Mouse (Mus musculus): ENCODE results near the gene Tmem107.
A peak's percentile ranks its signal among the peaks of the same experiment; 100 is the strongest.

The Tmem107 gene

DNA sequence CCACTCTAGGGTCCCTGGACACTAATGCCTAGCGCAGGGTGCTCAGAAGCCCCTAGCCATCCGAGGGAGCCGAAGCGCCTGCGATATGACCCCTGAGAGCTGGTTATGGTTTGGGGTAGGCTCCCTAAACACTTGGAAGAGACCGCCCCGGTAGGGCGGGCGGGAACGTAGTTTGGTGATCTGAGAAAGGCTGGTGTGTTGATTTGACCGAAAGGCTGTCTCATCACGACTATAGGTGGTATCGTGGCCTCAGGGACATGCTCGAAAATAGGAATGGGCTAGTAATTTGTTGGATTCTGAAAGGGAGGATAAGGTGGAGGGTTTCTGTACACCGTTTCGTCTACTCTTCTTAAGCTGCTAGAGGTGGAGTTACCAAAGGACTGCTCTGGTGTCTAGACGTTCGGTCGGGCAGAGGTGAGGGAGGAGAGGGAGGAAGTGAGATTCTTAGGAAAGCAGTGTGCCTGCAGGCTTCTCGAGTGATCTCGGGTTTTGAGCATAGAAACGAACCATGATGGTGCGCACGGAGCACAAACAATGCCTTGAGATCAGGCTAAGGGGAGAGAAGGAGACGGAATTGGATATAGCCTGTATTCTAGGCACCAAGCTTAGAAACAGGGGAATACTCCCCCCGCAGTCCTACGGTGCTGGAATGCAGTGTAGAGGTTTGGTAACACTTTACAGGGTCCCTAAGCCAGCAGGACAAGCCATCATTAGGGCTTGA is 25.1 kb downstream of the Tmem107 start:
- DNase-seq = peak; percentile 69

DNA sequence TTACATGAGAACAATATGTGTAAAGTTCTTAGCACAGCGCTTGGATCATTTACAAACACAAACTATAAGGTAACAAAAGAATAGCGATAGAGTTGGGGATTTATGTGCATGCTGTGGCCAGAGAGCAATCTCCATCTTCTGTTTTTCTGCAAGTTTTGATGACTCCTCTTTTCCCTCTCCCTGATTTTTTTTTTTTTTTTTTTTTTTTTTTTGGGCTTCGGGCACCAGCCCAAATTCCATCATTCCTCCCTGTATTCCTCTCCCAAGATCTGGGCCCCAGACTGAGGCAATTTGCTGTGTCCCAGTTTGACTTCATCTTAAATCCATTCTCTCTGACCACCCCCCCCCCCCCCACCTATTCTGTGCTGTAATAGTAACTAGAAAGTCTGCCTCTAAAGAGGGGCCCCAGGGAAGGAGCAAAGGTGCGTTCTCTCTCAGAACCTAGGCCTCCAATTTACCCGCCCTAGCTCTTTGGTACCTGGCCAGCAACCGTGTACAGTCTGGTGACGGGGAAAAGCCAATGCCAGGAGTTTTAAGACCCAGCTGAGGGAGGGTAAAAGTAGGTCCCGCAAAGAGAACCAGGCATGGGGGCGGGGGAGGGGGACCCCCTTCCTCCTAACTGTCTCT is 25.9 kb downstream of the Tmem107 start:
- DNase-seq = no peak

DNA sequence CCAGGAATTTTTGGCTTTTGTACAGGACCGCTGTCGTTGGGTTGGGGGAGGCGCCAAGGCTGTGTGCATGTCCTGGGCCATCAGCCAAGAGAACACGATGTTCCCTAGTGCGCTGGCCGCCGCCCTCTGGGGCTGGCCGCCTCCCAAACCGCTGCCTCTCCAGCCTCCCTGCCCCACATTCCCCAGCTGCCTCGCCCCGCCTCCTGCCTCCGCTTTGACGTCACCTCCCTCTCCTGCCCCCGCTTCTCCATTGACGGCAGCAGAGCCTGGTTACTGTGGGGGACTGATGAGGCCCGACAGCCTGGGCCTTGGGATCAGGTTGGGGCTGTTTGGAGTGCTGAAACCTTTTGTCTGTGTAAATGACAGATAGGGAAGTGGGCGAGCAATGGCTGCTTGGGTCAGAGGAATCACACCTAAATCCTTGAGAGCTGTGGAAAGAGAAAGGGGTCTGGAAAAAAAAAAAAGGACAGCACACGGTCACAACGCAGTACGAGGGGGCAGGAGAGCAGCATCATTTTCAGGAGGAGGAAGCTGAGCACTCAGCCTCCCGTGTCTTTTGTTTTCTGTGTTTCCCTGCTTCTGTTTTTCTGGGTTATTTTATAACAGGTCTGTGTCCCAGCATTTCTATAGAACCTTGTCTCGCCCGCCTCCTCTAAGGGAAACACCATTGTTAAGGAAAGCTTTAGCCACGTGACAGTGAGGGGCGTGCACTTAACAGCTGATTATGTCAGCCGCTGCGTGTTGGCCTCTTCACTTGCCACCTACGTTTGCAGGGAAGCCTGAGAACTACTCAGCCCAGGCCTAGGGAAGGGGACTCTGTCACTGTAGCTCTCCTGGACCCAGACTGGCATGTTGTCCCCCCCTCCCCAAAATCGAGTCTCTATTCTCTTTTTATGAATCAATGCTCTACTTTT is 26.6 kb downstream of the Tmem107 start:
- peak; percentile 100 for DNase-seq

DNA sequence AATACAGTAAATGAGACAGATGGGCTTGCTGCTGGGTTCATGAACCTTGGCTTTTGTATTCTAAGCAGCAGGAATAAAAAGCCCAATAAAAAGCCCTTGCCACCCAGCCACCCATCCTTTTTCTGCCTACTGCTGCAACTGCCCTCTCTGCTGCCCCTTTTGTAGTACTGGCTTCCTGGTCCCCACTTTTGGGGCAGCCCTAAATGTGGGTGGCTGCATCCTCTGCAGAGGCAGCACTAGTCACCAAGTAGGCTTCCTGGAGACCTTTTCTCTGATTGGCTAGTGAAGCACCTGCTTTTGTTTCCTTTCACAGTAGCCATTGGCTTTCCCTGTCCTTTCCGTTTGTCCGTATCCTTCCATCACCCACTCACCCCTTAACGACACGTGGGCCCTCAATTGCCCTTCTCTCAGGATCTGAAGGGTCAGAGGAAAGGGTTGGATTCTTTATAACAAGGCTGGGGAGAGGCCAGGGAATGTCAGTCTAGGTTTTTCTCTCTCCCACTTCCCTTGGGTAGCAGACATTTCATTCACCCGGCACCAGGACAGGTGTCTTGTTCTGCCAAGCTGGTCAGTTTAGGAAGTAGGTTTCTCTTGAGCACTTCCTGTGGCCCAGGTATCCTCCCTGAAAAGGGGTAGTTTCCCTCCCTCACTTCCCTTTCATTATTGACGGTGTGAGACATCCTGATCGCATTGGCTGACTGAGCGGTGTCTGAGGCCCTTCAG is 27.6 kb downstream of the Tmem107 start:
- no peak for DNase-seq

DNA sequence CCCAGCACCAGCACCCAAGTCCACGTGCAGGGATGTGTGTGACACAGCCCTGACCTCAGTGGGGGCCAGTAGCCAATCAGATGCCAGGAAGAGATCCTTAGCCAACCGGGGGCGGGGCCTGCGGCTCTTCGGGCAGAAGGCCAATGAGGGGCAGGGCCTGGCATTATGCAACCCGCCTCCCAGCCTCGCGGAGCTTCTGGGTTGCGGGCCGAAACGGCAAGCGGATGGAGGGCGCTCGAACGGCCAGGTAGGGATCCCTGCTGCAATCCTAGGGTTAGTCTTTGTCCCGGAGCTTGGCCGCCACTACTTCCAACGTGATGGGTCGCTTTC is 28.1 kb downstream of the Tmem107 start:
- DNase-seq = peak; percentile 99

DNA sequence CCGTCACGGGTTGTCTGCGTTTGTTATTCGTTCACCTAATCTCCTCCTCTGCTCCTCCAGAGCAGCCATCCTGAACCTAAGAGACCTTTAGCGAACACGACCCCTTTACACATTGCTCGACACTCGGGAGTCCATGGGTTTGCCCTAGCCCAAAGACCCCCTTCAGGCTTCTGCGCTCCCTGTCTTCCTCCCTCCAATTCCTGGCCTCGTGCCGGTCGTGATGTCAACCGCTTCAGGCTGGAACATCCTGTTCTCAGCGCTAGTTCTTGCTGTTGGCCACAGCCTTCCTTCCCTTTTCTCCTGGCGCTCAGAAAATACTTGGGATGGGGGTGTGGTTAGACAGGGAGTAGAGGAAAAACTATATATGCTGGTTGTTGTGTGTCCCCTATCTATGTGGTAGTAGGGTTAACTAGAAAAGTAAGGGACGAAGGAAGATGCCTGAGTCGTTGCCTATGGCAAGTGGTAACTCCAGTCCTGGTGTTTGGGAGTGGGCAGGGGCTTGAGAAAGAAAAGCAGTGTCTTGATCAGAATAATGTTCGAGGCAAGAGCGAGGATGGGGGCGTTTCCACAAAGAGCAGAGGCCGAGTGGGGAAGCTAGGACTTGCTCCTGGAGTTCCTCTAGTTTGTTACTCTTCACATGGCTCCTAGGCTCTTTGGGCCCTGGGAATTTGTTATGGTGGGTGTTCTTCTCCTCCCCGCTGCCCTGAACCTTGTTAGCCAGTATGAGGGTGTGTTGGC is 28.7 kb downstream of the Tmem107 start:
- DNase-seq = peak; percentile 97

DNA sequence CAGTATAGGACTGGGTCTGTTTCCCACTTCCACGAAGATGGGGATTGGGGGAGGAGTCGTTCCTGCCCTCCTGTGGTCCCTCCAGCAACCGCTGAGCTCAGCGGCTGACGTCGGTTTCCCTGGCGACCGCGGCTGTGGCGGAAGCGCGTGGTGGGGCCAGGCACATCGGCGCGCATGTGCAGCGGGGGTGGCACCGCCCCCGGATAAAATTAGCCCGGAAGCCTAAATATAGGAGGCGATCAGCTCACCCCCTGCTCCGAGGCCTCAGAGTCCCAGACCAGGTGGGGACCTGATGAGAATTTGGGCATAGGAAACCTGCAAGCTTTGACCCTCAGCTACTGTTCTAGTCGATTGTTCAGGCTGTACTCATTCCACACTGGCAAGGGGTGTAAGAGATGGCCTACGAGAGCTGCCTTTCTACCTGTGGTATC is 29.3 kb downstream of the Tmem107 start:
- peak; percentile 97 for DNase-seq

DNA sequence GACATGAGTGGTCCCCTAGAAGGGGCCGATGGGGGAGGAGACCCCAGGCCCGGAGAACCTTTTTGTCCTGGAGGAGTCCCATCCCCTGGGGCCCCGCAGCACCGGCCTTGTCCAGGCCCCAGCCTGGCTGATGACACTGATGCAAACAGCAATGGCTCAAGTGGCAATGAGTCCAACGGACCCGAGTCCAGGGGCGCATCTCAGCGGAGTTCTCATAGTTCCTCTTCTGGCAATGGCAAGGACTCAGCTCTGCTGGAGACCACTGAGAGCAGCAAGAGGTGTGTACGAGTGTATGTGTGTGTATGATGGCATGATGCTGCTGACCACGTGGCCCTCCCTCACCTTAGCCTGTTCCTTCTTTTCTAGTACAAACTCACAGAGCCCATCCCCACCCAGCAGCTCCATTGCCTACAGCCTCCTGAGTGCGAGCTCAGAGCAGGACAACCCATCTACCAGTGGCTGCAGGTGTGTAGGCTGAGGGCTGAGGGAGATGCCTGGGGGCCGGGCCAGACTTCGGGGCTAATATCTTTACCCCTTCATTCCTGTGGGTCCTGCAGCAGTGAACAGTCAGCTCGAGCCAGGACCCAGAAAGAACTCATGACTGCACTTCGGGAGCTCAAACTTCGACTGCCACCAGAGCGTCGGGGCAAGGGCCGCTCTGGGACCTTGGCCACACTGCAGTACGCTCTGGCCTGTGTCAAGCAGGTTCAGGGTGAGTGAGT is 30.2 kb downstream of the Tmem107 start:
- DNase-seq = no peak

DNA sequence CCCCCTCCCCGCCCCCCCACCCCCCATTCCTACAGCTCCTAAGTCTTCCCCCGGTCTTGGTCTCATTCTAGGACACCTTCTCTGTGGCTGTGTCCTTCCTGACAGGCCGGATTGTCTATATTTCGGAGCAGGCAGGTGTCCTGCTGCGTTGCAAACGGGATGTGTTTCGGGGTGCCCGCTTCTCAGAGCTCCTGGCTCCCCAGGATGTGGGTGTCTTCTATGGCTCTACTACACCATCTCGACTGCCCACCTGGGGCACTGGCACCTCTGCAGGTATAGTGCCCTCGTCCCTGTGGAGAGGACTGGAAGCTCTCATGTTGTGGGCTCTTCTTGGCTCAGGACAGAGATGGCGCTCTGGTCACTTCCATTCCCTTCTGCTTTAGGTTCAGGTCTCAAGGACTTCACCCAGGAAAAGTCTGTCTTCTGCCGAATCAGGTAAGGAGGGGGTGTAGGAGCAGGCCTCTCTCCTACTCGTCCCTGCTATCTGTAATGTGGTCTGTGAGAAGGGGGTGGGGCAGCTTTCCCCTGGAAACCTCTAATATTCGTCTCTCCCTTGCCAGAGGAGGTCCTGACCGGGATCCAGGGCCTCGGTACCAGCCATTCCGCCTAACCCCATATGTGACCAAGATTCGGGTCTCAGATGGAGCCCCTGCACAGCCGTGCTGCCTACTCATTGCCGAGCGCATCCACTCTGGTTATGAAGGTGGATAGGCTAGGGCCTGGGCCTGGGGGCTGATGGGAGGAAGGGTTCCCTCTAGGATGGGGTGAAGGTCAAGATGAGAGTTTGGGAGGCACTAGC is 31.2 kb downstream of the Tmem107 start:
- no peak for DNase-seq

DNA sequence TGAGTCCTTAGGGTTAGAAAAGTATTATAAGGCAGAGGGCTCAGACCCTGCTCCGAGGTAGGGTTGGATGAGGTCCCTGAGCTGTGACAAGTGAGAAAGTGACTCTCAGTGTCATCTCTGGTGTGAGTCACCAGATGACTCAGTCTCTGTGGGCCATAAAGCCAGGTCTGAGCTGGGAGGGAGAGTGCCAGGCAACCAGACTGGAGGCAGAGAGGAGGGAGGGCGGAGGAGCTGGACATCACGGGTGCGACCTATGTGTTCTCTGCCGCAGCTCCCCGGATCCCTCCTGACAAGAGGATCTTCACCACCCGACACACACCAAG is 31.8 kb downstream of the Tmem107 start:
- peak; percentile 6 for DNase-seq

DNA sequence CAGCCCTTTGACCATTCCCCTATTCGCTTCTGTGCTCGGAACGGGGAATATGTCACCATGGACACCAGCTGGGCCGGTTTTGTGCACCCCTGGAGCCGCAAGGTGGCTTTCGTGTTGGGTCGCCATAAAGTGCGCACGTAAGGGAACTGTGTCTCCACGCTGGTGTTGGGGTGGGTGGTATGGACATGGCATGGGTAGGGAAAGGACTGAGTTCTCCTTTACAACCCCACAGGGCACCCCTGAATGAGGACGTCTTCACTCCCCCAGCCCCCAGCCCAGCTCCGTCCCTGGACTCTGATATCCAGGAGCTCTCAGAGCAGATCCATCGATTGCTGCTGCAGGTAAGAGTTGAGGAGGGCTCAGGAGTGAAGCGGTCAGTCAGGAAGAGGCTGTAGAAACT is 32.5 kb downstream of the Tmem107 start:
- no peak for DNase-seq

DNA sequence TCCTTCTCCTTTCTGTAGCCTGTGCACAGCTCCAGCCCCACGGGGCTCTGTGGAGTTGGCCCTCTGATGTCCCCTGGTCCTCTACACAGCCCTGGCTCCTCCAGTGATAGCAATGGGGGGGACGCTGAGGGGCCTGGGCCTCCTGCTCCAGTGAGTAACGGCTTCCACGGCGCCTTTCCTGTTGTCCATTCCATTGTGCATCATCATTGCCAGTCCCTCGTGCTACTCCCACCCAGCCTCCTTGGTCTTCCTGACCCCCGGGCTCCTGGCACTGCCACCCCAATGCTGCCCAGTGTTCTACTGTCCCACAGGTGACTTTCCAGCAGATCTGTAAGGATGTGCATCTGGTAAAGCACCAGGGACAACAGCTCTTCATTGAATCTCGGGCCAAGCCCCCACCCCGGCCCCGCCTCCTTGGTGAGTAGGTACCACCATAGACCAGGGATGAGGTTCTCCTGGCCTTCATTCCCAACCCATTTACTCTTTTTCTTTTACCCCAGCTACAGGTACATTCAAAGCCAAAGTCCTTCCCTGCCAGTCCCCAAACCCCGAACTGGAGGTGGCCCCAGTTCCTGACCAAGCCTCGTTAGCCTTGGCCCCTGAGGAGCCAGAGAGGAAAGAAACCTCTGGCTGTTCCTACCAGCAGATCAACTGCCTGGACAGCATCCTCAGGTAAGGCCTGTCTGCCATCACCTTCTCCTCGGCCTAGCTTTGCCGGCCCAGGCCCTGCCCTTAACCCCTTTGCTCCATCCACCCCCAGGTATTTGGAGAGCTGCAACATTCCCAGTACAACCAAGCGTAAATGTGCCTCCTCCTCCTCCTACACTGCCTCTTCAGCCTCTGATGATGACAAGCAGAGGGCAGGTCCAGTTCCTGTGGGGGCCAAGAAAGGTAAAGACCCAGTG is 33.2 kb downstream of the Tmem107 start:
- DNase-seq = no peak

DNA sequence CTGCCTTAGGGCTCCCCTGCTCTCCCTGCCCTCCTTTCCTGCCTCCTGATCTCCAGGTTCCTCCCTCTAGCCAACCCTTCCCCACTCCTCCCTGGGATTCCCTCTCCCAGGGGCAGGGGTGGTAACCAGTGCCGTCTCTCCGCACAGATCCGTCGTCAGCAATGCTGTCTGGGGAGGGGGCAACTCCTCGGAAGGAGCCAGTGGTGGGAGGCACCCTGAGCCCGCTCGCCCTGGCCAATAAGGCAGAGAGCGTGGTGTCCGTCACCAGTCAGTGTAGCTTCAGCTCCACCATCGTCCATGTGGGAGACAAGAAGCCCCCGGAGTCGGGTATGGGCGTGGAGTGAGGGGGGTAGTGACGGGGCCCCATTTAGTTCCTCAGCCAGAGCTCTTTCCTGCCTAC is 33.9 kb downstream of the Tmem107 start:
- DNase-seq = no peak

DNA sequence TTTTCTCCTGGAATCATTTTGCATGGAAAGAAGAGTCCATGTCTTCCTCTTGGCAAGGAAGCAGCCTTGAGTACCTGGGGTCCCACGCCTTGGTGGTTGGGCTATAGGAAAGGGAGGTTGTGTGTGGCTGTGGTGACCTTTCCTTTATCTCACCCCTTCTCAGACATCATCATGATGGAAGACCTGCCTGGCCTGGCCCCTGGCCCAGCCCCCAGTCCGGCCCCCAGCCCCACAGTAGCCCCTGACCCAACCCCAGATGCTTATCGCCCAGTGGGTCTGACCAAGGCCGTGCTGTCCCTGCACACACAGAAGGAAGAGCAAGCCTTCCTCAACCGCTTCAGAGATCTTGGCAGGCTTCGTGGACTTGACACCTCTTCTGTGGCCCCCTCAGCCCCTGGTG is 34.6 kb downstream of the Tmem107 start:
- no peak for DNase-seq

DNA sequence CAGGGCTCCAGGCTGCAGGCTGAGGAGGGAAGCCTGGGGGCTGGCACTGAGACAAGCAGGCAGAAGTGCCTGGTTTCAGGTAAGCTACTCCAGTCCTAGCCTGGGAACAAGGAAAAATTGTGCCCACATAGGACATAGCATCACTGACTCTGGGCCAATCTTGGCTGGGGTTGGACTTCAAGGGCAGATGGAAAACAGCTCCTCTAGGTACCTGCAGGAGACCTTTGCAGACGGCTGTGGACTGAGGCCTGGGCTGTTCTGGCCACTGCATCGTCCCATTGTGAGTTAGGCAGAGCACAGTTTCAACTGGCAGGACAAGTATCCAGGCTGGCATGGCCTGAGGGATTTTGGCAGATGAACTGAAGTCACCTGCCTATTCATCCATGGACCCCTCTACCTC is 35.2 kb downstream of the Tmem107 start:
- DNase-seq = no peak

DNA sequence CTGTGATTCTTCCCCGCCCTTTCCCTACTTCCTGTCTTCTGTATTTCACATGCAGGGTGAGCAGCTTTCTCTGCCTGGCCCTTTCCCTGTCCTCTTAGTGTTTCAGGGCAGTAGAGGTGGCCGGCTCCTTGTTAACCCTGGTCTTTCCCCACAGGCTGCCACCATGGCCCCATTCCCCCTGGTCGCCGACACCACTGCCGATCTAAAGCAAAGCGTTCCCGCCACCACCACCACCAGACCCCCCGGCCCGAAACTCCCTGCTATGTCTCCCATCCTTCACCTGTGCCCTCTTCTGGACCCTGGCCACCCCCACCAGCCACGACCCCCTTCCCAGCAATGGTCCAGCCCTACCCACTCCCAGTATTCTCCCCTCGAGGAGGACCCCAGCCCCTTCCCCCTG is 35.7 kb downstream of the Tmem107 start:
- DNase-seq = no peak

DNA sequence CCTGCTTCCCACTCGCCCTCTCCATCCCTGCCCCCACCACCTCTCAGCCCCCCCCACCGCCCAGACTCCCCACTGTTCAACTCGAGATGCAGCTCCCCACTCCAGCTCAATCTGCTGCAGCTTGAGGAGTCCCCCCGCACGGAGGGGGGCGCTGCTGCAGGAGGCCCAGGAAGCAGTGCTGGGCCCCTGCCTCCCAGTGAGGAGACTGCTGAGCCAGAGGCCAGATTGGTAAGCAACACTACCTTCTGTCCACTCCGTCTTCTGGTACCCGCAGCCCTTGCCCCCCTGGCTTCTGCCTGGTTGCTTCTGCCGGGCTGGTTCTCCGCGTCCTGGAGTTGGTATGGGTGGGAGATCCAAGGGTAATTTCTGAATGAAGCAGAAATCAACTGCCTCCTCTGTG is 36.2 kb downstream of the Tmem107 start:
- no peak for DNase-seq

DNA sequence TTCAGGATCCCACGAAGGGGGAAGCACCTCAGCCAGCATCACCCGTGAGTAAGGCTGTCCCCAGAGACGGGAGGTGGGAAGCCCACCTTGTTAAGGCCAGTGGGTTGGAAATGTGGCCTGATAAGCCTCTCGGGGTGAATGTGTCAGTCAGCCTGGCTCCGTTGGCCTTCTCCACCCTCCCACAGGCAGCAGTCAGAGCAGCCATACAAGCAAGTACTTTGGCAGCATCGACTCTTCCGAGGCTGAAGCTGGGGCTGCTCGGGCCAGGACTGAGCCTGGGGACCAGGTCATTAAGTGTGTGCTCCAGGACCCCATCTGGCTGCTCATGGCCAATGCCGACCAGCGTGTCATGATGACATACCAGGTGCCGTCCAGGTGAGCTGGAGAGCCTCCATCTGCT is 37.1 kb downstream of the Tmem107 start:
- no peak for DNase-seq

DNA sequence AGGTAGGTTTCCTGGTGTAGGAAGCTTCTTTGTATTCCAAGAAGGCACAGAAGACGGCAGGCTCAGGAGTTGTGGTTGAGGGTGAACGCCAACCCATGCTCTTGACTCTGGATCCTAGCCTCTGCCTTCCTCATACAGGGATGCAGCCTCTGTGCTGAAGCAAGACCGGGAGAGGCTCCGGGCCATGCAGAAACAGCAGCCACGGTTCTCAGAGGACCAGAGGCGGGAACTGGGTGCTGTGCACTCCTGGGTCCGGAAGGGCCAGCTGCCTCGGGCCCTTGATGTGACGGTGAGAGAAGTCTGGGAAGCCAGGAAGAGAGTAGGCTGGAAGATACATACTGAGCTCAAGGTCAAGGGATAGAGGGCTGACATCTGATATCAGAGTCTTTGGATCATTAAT is 37.6 kb downstream of the Tmem107 start:
- DNase-seq = no peak

Measured in lung, postnatal 10 days (tissue).